Mouse (Mus musculus) olfactory bulb, adult 2 months (tissue): Measurements from ENCODE around the gene Plbd2.

ENCODE experiments used
- CTCF ChIP-seq: fragments of 200-500 bp; IDR thresholded peaks from 2 replicates; pipeline ENCODE4 v1.5.1; 2012; ENCODE audit warnings: low read depth, mild to moderate bottlenecking, low read length, moderate library complexity; ENCODE audit not compliant: insufficient read depth
- POLR2A ChIP-seq: fragments of 200-500 bp; IDR thresholded peaks from 2 replicates; pipeline ENCODE4 v1.6.1; 2012; ENCODE audit warnings: mild to moderate bottlenecking, low read depth, low read length, moderate library complexity; ENCODE audit not compliant: insufficient read depth

GRCm38 (mm10) chr5:120492437-120492836 is 11.0 kb downstream of the Plbd2 start:
- TF ChIP-seq POLR2A, result no peak
- TF ChIP-seq CTCF, result no peak
